Mouse (Mus musculus) small intestine, adult 2 months (tissue): ENCODE measurements at regions not wholly inside any gene's neighbourhood (a gene's known extent, or its start where the extent isn't known, plus 50 kb on each side); places are given as distances from the start of the nearest gene placed in this dataset.

Experiments used
- H3K27ac ChIP-seq: fragments of 200-500 bp; 2 replicates; pipeline ENCODE4 v1.5.1; 2012; ENCODE audit warnings: low read depth, low read length, control low read depth, inconsistent platforms; ENCODE audit not compliant: insufficient read depth
- H3K27me3 ChIP-seq: fragments of 200-500 bp; 2 replicates; pipeline ENCODE4 v1.6.1; 2012; ENCODE audit warnings: mild to moderate bottlenecking, moderate library complexity, low read length, inconsistent platforms; ENCODE audit not compliant: control insufficient read depth, insufficient read depth
- H3K36me3 ChIP-seq: fragments of 200-500 bp; 2 replicates; pipeline ENCODE4 v1.6.1; 2012; ENCODE audit warnings: mild to moderate bottlenecking, low read length, control low read depth, inconsistent platforms; ENCODE audit not compliant: control insufficient read depth, insufficient read depth
- H3K4me1 ChIP-seq: fragments of 200-500 bp; 2 replicates; pipeline ENCODE4 v1.6.1; 2012; ENCODE audit warnings: low read length, inconsistent platforms, mixed read lengths; ENCODE audit not compliant: control insufficient read depth, insufficient read depth, insufficient read length
- H3K4me3 ChIP-seq: fragments of 200-500 bp; 2 replicates; pipeline ENCODE4 v1.5.1; 2012; ENCODE audit warnings: low read depth, mild to moderate bottlenecking, control low read depth, inconsistent platforms, low read length, moderate library complexity
- CTCF ChIP-seq: fragments of 200-500 bp; IDR thresholded peaks from 2 replicates; pipeline ENCODE4 v1.5.1; 2012; ENCODE audit warnings: low read depth, mild to moderate bottlenecking, control low read depth, inconsistent platforms, low read length, moderate library complexity, mixed read lengths; ENCODE audit not compliant: insufficient replicate concordance, insufficient read length; ENCODE audit errors: extremely low read depth
- POLR2A ChIP-seq: fragments of 200-500 bp; IDR thresholded peaks from 2 replicates; pipeline ENCODE4 v1.6.1; 2012; ENCODE audit warnings: low read depth, mild to moderate bottlenecking, control low read depth, inconsistent platforms, low read length, moderate library complexity
- WGBS: fragments of 180-500 bp; shearing (Covaris S2); methylation state at CpG from one replicate; pipeline ENCODE4 v1.1.7; 2018; 5-methylcytosine and 5-hydroxymethylcytosine counted together

DNA sequence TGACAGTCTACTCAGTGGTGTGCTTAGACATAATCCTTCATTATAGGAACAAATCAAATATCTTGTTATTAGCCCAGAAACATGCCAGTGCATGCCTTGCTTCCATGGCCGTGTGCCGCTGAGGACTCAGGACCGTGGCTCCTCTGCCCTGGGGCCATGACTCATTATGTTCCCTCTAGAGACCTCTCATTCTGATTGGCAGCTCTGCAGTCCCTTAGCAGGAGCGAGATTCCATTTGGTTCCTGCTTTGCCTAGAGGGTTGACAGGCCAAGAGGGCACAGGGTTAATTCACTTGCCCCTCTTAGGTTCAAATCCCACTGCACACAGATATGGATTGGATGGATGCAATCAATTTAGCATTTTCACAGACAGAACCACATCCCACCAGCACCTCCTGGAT lies 112.6 kb upstream of the Rcn1 start:
- Histone ChIP-seq H3K27ac (no peak overlapping the region), H3K4me3 (no peak overlapping the region), H3K4me1 (no peaks in the 10 kb centered on the region), H3K27me3 (no peaks in the 10 kb centered on the region), H3K36me3 (no peaks in the 10 kb centered on the region)
- WGBS, result 82% methylated on average over 4 of the region's 4 CpGs
- TF ChIP-seq POLR2A (no peak), CTCF (no peak)

DNA sequence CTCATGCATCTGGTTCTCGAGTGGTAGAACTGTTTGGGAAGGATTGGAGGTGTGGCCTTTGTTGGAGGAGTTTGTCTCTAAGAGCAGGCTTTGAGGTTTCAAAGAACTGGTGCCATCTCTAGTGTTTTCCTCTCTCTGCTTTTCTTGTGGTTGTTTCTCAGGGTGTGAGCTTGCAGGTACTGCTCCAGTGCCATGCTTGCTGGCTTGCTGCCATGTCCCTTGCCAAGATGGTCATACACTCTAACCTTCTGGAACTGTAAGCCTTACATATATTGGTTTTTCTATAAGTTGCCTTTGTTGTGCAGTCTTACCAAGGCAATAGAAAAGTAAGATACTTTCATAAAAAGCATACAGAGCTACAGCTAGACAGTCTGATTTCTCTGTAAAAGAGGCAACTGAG lies 115.1 kb upstream of the Rcn1 start:
- H3K4me1 ChIP-seq, result no peaks in the 10 kb centered on the region
- WGBS, result 53% methylated on average over 1 of the region's 1 CpGs
- H3K27me3 ChIP-seq, result no peaks in the 10 kb centered on the region
- no peak overlapping the region for H3K27ac ChIP-seq
- no peak overlapping the region for H3K4me3 ChIP-seq
- TF ChIP-seq CTCF (no peak), POLR2A (no peak)
- H3K36me3 ChIP-seq, result no peaks in the 10 kb centered on the region

DNA sequence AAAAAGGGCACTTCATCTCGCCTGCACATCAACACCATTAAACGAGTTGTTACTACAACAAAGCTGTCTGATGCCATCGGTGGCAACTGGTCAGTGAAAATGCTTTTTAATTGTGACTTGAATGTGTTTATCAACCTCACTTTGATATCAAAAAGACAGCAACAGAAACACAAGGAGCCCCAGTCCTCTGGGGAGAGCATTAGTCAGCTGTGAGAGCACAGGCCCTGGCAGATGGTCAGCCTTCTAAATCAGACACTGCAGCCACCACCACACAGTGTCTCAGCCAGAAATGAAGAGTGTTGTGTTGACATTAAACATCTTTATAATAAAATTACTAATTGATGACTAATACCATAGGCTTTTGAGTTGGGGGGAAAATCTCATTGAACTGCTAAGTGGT lies 115.8 kb upstream of the Rcn1 start:
- TF ChIP-seq CTCF (no peak), POLR2A (no peak)
- Histone ChIP-seq H3K27ac (no peak overlapping the region), H3K27me3 (no peaks in the 10 kb centered on the region)

DNA sequence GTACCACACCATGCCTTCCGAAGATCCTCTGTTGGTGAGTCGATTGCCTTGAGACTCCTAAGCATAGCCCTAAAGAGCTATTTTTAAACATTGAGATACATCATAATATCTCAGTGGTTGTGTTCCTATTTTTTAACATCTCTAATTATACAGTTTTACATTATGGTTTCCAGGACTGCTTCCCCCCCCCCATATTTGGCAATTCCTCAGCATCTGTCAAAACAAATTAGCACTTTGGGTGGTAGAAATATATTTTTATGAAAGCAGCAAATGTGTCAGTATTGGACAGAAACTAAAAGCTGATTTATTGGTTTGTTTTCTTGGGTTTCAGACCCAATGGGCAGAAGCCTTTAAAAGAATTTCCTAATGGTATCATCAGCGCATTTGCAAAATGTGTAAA lies 116.2 kb upstream of the Rcn1 start:
- Histone ChIP-seq H3K27ac (no peak overlapping the region), H3K36me3 (no peaks in the 10 kb centered on the region), H3K4me1 (no peaks in the 10 kb centered on the region), H3K4me3 (no peak overlapping the region), H3K27me3 (no peaks in the 10 kb centered on the region)
- WGBS, result 87% methylated on average over 3 of the region's 3 CpGs
- no peak for TF ChIP-seq CTCF
- TF ChIP-seq POLR2A, result no peak

More for the DNA sequence above, 115.8 kb upstream of the Rcn1 start:
- no peak overlapping the region for H3K4me3 ChIP-seq
- H3K36me3 ChIP-seq, result no peaks in the 10 kb centered on the region
- no peaks in the 10 kb centered on the region for H3K4me1 ChIP-seq
- 76% methylated on average over 3 of the region's 3 CpGs for WGBS

DNA sequence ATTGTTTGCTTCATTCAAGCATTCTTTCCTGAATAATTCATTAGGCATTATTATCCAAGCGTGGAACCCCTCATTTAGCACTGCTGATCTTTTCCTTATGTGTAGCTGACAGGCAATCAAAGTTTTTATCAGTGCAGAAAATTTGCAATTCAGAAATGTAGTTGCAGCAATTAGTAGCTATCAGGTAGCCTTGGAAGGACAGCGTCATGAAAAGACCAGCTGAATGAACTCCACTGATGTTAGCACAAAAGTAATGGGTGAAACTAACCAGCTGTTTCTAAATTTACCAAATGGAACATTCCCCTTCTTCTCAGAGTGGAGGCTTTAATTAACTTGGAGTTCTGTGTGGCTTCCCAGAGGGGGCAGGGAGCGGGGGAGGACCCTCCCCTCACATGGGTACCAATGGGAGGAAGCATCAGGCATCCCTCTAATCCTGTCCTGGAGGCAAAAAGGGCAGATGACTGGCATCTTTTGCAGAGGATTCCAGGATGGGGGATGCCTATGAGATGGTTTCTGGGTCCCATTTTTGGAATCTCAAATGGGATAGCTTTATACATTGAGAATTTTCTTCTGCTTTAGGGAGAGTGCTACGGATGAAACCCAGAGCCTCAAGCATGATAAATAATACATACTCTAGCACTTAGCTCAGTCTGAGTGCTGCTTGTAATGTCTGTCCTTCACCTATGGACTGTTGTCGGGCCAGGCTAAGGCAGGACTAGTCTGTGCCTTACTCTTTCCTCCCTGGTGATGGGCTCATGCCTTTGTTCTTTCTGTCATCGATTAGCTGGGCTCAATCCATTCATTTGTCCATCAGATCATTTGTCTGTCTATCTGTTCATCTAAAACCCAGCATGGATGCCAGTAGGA lies 117.4 kb upstream of the Rcn1 start:
- H3K36me3 ChIP-seq, result no peaks in the 10 kb centered on the region
- H3K27me3 ChIP-seq, result no peaks in the 10 kb centered on the region
- no peak overlapping the region for H3K4me3 ChIP-seq
- H3K4me1 ChIP-seq, result no peaks in the 10 kb centered on the region
- WGBS, result 63% methylated on average over 6 of the region's 6 CpGs
- no peak overlapping the region for H3K27ac ChIP-seq
- TF ChIP-seq CTCF, result no peak
- no peak for TF ChIP-seq POLR2A

DNA sequence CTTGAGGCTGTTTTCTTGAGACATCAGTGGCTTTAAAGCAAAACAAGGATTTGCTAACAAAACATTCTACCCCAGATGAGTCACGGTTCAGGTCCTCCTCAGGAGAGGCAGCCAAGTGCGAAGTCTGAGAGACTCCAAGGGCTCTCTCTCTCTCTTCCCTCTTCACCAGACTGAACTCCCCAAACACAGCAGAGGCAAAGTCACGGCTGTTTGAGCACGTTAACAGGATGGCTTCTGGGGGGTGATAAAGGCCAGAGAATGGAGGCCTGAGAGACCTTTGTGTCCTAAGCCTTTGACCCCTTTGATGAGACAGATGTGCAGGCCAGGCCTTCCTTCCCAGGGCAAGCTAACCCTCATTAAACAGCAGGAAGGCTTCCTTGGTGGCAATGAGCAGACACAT lies 122.7 kb upstream of the Rcn1 start:
- Histone ChIP-seq H3K36me3 (no peaks in the 10 kb centered on the region), H3K27ac (no peak overlapping the region), H3K4me1 (no peaks in the 10 kb centered on the region), H3K4me3 (no peak overlapping the region), H3K27me3 (no peaks in the 10 kb centered on the region)
- TF ChIP-seq POLR2A (no peak), CTCF (no peak)
- WGBS, result 25% methylated on average over 4 of the region's 4 CpGs

DNA sequence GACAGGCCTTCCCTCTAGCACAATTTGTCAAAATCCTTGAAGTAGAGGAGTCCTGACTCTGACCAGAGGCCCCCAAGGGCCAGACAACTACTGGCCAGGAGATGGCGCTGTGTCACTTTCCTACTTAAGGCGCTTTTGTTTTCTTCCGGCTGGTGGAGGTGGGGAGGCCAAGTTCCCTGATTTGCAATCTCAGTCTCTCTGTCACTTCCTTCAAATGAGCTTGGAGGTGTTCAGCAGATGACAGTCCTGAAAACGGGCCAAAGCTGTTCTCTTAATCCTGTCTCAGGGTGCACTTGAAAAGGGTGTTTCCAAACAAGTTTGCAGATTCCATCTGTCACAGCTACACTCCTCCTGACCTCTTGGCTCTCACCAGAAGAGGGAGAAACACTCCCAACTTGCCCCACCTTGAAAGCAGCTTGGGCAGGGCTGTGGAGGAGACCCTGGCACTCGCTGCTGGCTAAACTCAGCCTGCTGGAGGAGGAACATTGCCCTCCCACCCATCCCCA lies 124.2 kb upstream of the Rcn1 start:
- WGBS, result 6% methylated on average over 5 of the region's 5 CpGs
- no peak overlapping the region for H3K4me3 ChIP-seq
- no peaks in the 10 kb centered on the region for H3K36me3 ChIP-seq
- no peaks in the 10 kb centered on the region for H3K4me1 ChIP-seq
- no peak overlapping the region for H3K27ac ChIP-seq
- no peaks in the 10 kb centered on the region for H3K27me3 ChIP-seq
- TF ChIP-seq CTCF (peak; percentile 58; the same call in 1 of the 2 replicates), POLR2A (no peak)

DNA sequence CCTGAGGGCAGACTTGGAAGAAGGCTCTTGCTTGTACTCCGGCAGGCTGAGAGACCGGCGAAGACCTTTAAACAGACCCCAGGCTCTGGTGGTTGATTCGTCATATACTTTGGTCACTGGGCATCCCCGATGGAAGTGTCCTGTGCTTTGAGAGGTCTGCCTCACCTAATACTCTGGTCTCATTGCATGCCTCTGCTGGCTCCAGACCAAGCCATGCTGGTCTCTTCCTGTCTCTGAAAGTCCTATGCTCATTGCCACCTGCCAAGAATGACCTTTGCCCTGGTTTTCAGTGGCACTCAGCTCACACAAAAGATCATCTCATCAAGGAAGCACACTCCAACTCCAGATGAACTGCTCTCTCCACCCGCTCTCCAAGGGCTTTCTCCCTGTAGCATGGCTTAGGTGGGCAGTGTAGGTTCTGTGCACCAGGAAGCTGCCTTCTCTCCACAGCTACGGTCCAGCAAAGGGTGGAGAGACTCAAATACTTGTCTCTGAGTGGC lies 126.0 kb upstream of the Rcn1 start:
- H3K27ac ChIP-seq, result no peak overlapping the region
- TF ChIP-seq POLR2A, result no peak
- no peak for TF ChIP-seq CTCF
- WGBS, result 66% methylated on average over 7 of the region's 7 CpGs

More for the DNA sequence above, 126.0 kb upstream of the Rcn1 start:
- Histone ChIP-seq H3K4me1 (no peaks in the 10 kb centered on the region), H3K27me3 (no peaks in the 10 kb centered on the region), H3K4me3 (no peak overlapping the region), H3K36me3 (no peaks in the 10 kb centered on the region)
